ENCODE assay signal across 8 mouse cellular contexts in the genomic region with DNA sequence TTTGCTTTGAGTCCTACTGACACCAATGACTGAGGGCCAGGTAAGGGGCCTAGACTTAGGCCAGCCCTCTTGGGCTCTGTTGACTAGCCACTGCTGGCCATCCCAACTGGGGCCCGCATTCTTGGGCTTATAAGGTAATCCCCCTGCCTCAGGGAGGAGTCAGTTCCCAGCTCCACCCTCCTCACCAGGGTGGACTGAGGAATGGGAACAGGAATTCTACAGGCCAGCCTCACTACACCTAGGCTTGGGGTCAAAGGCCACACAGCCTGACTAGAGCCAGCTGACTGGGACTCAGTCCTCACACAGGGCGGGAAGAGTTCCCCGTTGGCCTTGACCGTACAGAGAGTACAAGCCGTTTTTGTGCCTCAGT. TPM values are rescaled to one million over a fixed set of nuclear protein-coding genes. Genes with fewer than 3 reads are reported as not detected.
DNase-seq lines count a peak whose midpoint lies in the region; ATAC-seq and TF ChIP-seq lines count a peak whose summit lies in the region.

No protein-coding gene starts in this region.

- TF ChIP-seq CTCF in layer of hippocampus, adult 2 months (conservative IDR thresholded peaks at IDR 0.05), result no peak

- DNase-seq in layer of hippocampus, adult 2 months (ENCODE audit: low spot score in 2 of 2), result no peak
- DNase-seq in layer of hippocampus, postnatal 14 days (ENCODE audit: low spot score in 2 of 2), result no peak
- no peak for DNase-seq in embryonic facial prominence, embryonic 14.5 days (ENCODE audit: low spot score)
- peak; percentile 47 for DNase-seq in kidney, postnatal 10 days
- no peak for DNase-seq in adrenal gland, postnatal 14 days
- no peak for DNase-seq in cerebellum, adult 11-12 months

- ATAC-seq in embryonic facial prominence, embryonic 14.5 days (ENCODE audit: low read depth), result no peak
- ATAC-seq in neural tube, embryonic 12.5 days (ENCODE audit: low FRiP score, low read depth), result no peak
- no peak for ATAC-seq in frontal cortex, adult (ENCODE audit: low TSS enrichment)

- peak overlapping the region; percentile 80 for H3K4me2 ChIP-seq in embryonic facial prominence, embryonic 14.5 days (ENCODE audit: low read depth, low read length)
- peak overlapping the region; percentile 84 for H3K4me2 ChIP-seq in neural tube, embryonic 12.5 days (replicated peaks)

- 17% methylated on average over 5 of the region's 5 CpGs for WGBS in embryonic facial prominence, embryonic 14.5 days
- 44% methylated on average over 5 of the region's 5 CpGs for WGBS in neural tube, embryonic 12.5 days

- no peaks in the 10 kb centered on the region for H3K9me3 ChIP-seq in embryonic facial prominence, embryonic 14.5 days (ENCODE audit: control insufficient read depth, low read length)
- H3K9me3 ChIP-seq in neural tube, embryonic 12.5 days, result no peaks in the 10 kb centered on the region

- H3K27me3 ChIP-seq in embryonic facial prominence, embryonic 14.5 days (replicated peaks; ENCODE audit: control insufficient read depth, insufficient read depth, low read length), result no peaks in the 10 kb centered on the region
- no peaks in the 10 kb centered on the region for H3K27me3 ChIP-seq in neural tube, embryonic 12.5 days (replicated peaks)

- H3K36me3 ChIP-seq in embryonic facial prominence, embryonic 14.5 days (ENCODE audit: control insufficient read depth, insufficient read depth, low read length), result peaks cover 40% of the 10 kb centered on the region
- H3K36me3 ChIP-seq in neural tube, embryonic 12.5 days, result peaks cover 28% of the 10 kb centered on the region

- peak overlapping the region; percentile 98 for H3K27ac ChIP-seq in layer of hippocampus, adult 2 months
- H3K27ac ChIP-seq in embryonic facial prominence, embryonic 14.5 days (replicated peaks; ENCODE audit: low read depth, low read length), result peak overlapping the region; percentile 79
- no peak overlapping the region for H3K27ac ChIP-seq in neural tube, embryonic 12.5 days

- H3K4me1 ChIP-seq in embryonic facial prominence, embryonic 14.5 days (ENCODE audit: control insufficient read depth, insufficient read depth, low read length), result peaks cover 23% of the 10 kb centered on the region
- H3K4me1 ChIP-seq in neural tube, embryonic 12.5 days, result peaks cover 27% of the 10 kb centered on the region

- H3K4me3 ChIP-seq in layer of hippocampus, adult 2 months, result no peak overlapping the region; the same call in 1 of the 2 replicates
- peak overlapping the region; percentile 76 for H3K4me3 ChIP-seq in embryonic facial prominence, embryonic 14.5 days (ENCODE audit: low read depth, low read length)
- H3K4me3 ChIP-seq in neural tube, embryonic 12.5 days, result no peak overlapping the region; the same call in 1 of the 2 replicates

- H3K9ac ChIP-seq in embryonic facial prominence, embryonic 14.5 days (ENCODE audit: low read depth, low read length), result peak overlapping the region; percentile 17
- H3K9ac ChIP-seq in neural tube, embryonic 12.5 days, result no peak overlapping the region

RNA-seq across cellular contexts. Expression of gene Pdlim7, which starts 2.0 kb away (rescaled TPM):
- total RNA-seq in layer of hippocampus, adult 2 months (2021), result 10 to 100 TPM; 97.4 to 99.9 TPM
- total RNA-seq in layer of hippocampus, postnatal 14 days (2021), result 10 to 100 TPM; 69.4 to 78.9 TPM
- polyA plus RNA-seq in embryonic facial prominence, embryonic 14.5 days (2014; fragmentation: Nextera tagmentation; extraction: Ambion mirVana), result 194 and 204 TPM in 2 replicates
- 158 and 166 TPM in 2 replicates for polyA plus RNA-seq in neural tube, embryonic 12.5 days (2016; fragmentation: Nextera tagmentation; extraction: Ambion mirVana)
- total RNA-seq in adrenal gland, postnatal 14 days (2021), result 23.8 and 26.7 TPM in 2 replicates

RNA-seq across cellular contexts. Expression of gene Dok3, which starts 17.6 kb away (rescaled TPM):
- 10 to 100 TPM; 12.2 to 13.7 TPM for total RNA-seq in layer of hippocampus, adult 2 months (2021)
- total RNA-seq in layer of hippocampus, postnatal 14 days (2021), result 1 to 10 TPM; 6.7 to 7.9 TPM
- polyA plus RNA-seq in embryonic facial prominence, embryonic 14.5 days (2014; fragmentation: Nextera tagmentation; extraction: Ambion mirVana), result 2.5 and 3.8 TPM in 2 replicates
- 3.7 and 4.3 TPM in 2 replicates for polyA plus RNA-seq in neural tube, embryonic 12.5 days (2016; fragmentation: Nextera tagmentation; extraction: Ambion mirVana)
- total RNA-seq in adrenal gland, postnatal 14 days (2021), result 3.4 and 11.6 TPM in 2 replicates

RNA-seq across cellular contexts. Expression of gene Dbn1, which starts 23.6 kb away (rescaled TPM):
- total RNA-seq in layer of hippocampus, adult 2 months (2021), result 100 to 1,000 TPM; 396 to 403 TPM
- 100 to 1,000 TPM; 335 to 353 TPM for total RNA-seq in layer of hippocampus, postnatal 14 days (2021)
- 141 and 167 TPM in 2 replicates for polyA plus RNA-seq in embryonic facial prominence, embryonic 14.5 days (2014; fragmentation: Nextera tagmentation; extraction: Ambion mirVana)
- polyA plus RNA-seq in neural tube, embryonic 12.5 days (2016; fragmentation: Nextera tagmentation; extraction: Ambion mirVana), result 575 and 596 TPM in 2 replicates
- total RNA-seq in adrenal gland, postnatal 14 days (2021), result 24.0 and 24.9 TPM in 2 replicates

RNA-seq across cellular contexts. Expression of gene Ddx41, which starts 25.0 kb away (rescaled TPM):
- 10 to 100 TPM; 56.2 to 60.6 TPM for total RNA-seq in layer of hippocampus, adult 2 months (2021)
- total RNA-seq in layer of hippocampus, postnatal 14 days (2021), result 10 to 100 TPM; 44.8 to 47.0 TPM
- 56.6 and 69.5 TPM in 2 replicates for polyA plus RNA-seq in embryonic facial prominence, embryonic 14.5 days (2014; fragmentation: Nextera tagmentation; extraction: Ambion mirVana)
- polyA plus RNA-seq in neural tube, embryonic 12.5 days (2016; fragmentation: Nextera tagmentation; extraction: Ambion mirVana), result 64.1 and 64.4 TPM in 2 replicates
- total RNA-seq in adrenal gland, postnatal 14 days (2021), result 38.4 and 46.0 TPM in 2 replicates

RNA-seq across cellular contexts. Expression of gene Prr7, which starts 47.4 kb away (rescaled TPM):
- total RNA-seq in layer of hippocampus, adult 2 months (2021), result 10 to 100 TPM; 83.0 to 84.5 TPM
- total RNA-seq in layer of hippocampus, postnatal 14 days (2021), result 10 to 100 TPM; 89.9 to 92.7 TPM
- 1.9 and 2.7 TPM in 2 replicates for polyA plus RNA-seq in embryonic facial prominence, embryonic 14.5 days (2014; fragmentation: Nextera tagmentation; extraction: Ambion mirVana)
- 1.8 TPM in 2 replicates for polyA plus RNA-seq in neural tube, embryonic 12.5 days (2016; fragmentation: Nextera tagmentation; extraction: Ambion mirVana)
- total RNA-seq in adrenal gland, postnatal 14 days (2021), result 3.1 and 6.0 TPM in 2 replicates

Comparison
In these comparisons a context has a peak if more than half of its experiments do, and no peak if none do; other contexts are left out.
1. RNA of gene Dbn1, which starts 23.6 kb away (total RNA-seq): 396 to 403 TPM in layer of hippocampus, adult 2 months and 335 to 353 TPM in layer of hippocampus, postnatal 14 days; 24.0 to 24.9 TPM in adrenal gland, postnatal 14 days; every median in the first group is over 10 times any median in the second.